Mouse (Mus musculus) neutrophil, adult 83 days (primary cell): Measurements from ENCODE around the gene Bod1l. TPM values are rescaled to one million over a fixed set of nuclear protein-coding genes. Genes with fewer than 3 reads are reported as not detected.

Experiments used
- total RNA-seq, 2 experiments: library from RNA; stranded (reverse); gene quantifications; one replicate each; pipeline ENCODE4 v1.2.4; 2023

Gene Bod1l
- total RNA-seq: 10 to 100 TPM; 23.9 to 24.1 TPM

GRCm38 (mm10) chr5:41844147-41844529 is at the start of gene Bod1l:
Gene Bod1l (minus strand): TSS chr5:41844315.

GRCm38 (mm10) chr5:41763731-41764721 is 80.1 kb downstream of the Bod1l start, which contains the start of gene Nkx3-2:
Gene Nkx3-2 (minus strand): TSS chr5:41764501.

Other genes starting within 250 kb of the Bod1l start
- gene Rab28, start 136.2 kb downstream of the Bod1l start, total RNA-seq: 10 to 100 TPM; 37.8 to 44.9 TPM
- gene Nkx3-2, start 79.8 kb downstream of the Bod1l start, total RNA-seq: not detected
- gene Gm16223, start 223.6 kb upstream of the Bod1l start, total RNA-seq: under 1 TPM in 1 of 2 experiments, not detected in 1; 0.18 TPM